Comparison of ENCODE assay signal across 8 mouse cellular contexts in the genomic region with DNA sequence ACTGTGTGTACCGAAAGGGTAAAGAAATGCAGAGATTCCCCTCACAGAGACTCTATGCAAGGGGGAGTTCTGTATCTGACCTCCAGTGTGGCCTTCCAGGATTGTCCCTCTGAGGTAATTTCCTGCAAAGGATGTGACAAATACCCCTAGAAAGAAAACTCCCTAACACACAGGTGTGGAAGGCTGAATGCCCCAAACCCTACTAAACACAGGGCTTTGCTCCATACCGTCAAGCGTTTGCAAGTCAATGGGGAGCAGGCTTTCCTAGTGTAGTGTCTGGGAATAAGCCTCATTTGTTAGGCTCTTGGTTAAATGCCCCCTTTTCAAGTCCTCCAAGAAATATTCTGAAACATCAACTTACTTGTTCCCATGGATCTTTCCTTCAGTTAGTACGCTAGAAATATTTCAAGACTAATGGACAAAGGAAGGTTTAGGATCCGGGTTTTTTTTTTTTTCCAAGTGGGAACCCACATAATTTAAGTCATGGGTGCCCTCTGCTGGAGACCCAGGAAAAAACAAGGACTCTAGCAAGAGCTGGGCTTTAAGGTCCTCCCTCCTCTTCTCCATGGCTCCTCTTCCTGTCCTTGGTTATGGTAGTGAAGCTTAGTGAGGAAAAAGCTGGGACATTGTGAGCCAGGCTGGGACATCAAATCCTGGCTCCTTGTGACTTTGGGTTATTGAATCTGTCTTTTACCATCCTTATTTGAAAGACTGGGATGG.
A peak's percentile ranks its signal among the peaks of the same experiment; 100 is the strongest.
DNase-seq lines count a peak whose midpoint lies in the region; ATAC-seq lines count a peak whose summit lies in the region.
"Had no signal": no experiment of that assay in that cellular context is flagged by ENCODE, and none has a peak within 500 bp of the region (broad histone marks: within the 10 kb centered on the region; RNA-seq: fewer than 3 reads in every experiment).

No protein-coding gene starts in this region.

- no peaks in the 10 kb centered on the region for H3K36me3 ChIP-seq in forebrain, embryonic 13.5 days (ENCODE audit: poor library complexity, severe bottlenecking)
- H3K36me3 ChIP-seq: limb, embryonic 15.5 days had no signal

- peak; percentile 84 for DNase-seq in Muller cell, postnatal 12 days (ENCODE audit: inconsistent ontology term)
- DNase-seq in c-Kit-positive CD71-positive TER-119-positive erythroid progenitor cells, embryonic 14.5 days (ENCODE audit: low spot score) = peak; percentile 60
- DNase-seq in heart, postnatal 14 days = peak; percentile 88 to 91
- DNase-seq in layer of hippocampus, adult 9-11 months = peak; percentile 82
- peak; percentile 73 to 90 for DNase-seq in lung, postnatal 4 days
- peak; percentile 57 to 68 for DNase-seq in spleen, postnatal 36 days (ENCODE audit: low spot score in 2 of 2)

- H3K4me1 ChIP-seq in forebrain, embryonic 13.5 days = peaks cover 15% of the 10 kb centered on the region

- no peak overlapping the region for H3K27ac ChIP-seq in forebrain, embryonic 13.5 days
- H3K27ac ChIP-seq: limb, embryonic 15.5 days had no signal

- H3K9me3 ChIP-seq in forebrain, embryonic 13.5 days (replicated peaks) = 0 out of 2 replicates have a peak, but pooled peaks cover 3% of the 10 kb centered on the region
- H3K9me3 ChIP-seq: limb, embryonic 15.5 days had no signal

- peak; percentile 44; the same call in 1 of the 2 replicates for ATAC-seq in forebrain, embryonic 13.5 days

- H3K9ac ChIP-seq in forebrain, embryonic 13.5 days = no peak overlapping the region
- H3K9ac ChIP-seq: limb, embryonic 15.5 days had no signal

- H3K4me2 ChIP-seq in forebrain, embryonic 13.5 days = no peak overlapping the region
- H3K4me2 ChIP-seq: limb, embryonic 15.5 days had no signal

- intact Hi-C loops in heart, postnatal 14 days (cut with DNase I) = loop anchor here (1.0 to 2.0 kb wide), 3 partner anchors 50 to 484 kb away; no protein-coding TSS in a partner anchor

- no peaks in the 10 kb centered on the region for H3K27me3 ChIP-seq in forebrain, embryonic 13.5 days
- H3K27me3 ChIP-seq: limb, embryonic 15.5 days had no signal

- 35% methylated on average over 5 of the region's 5 CpGs for WGBS in forebrain, embryonic 13.5 days

- no peak overlapping the region for H3K4me3 ChIP-seq in forebrain, embryonic 13.5 days
- H3K4me3 ChIP-seq: limb, embryonic 15.5 days had no signal
